Comparison of ENCODE assay signal across 10 mouse cellular contexts in the genomic region with DNA sequence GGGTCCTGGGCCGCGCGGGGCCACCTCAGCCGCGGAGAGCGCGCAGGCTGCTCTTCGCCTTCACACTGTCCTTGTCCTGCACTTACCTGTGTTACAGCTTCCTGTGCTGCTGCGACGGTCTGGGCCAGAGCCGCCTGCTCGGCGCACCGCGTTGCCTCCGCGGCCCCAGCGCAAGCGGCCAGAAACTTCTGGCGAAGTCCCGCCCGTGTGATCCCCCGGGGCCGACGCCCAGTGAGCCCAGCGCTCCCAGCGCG. TPM values are rescaled to one million over a fixed set of nuclear protein-coding genes. Genes with fewer than 3 reads are reported as not detected.
DNase-seq lines count a peak whose midpoint lies in the region; ATAC-seq and TF ChIP-seq lines count a peak whose summit lies in the region.
"Had no signal": no experiment of that assay in that cellular context is flagged by ENCODE, and none has a peak within 500 bp of the region (broad histone marks: within the 10 kb centered on the region; RNA-seq: fewer than 3 reads in every experiment).

No protein-coding gene starts in this region.

- no peaks in the 10 kb centered on the region for H3K36me3 ChIP-seq in kidney, embryonic 15.5 days
- H3K36me3 ChIP-seq in kidney, adult 2 months (ENCODE audit: control insufficient read depth, insufficient read depth, low read length) = no peaks in the 10 kb centered on the region
- no peaks in the 10 kb centered on the region for H3K36me3 ChIP-seq in forebrain, embryonic 16.5 days (ENCODE audit: control insufficient read depth, insufficient read depth)
- no peaks in the 10 kb centered on the region for H3K36me3 ChIP-seq in midbrain, embryonic 12.5 days

- H3K9ac ChIP-seq in kidney, embryonic 15.5 days = no peak overlapping the region
- peak overlapping the region; percentile 62 for H3K9ac ChIP-seq in forebrain, embryonic 16.5 days (replicated peaks; ENCODE audit: low read depth, low read length)
- peak overlapping the region; percentile 37; the same call in 1 of the 2 replicates for H3K9ac ChIP-seq in midbrain, embryonic 12.5 days (replicated peaks)

- H3K27me3 ChIP-seq in kidney, embryonic 15.5 days = peaks cover 64% of the 10 kb centered on the region
- H3K27me3 ChIP-seq in kidney, adult 2 months (replicated peaks; ENCODE audit: control insufficient read depth, insufficient read depth, low read length) = no peaks in the 10 kb centered on the region; the same call in 1 of the 2 replicates
- peaks cover 32% of the 10 kb centered on the region for H3K27me3 ChIP-seq in forebrain, embryonic 16.5 days (replicated peaks; ENCODE audit: control insufficient read depth, insufficient read depth, low read length)
- H3K27me3 ChIP-seq in midbrain, embryonic 12.5 days = peaks cover 48% of the 10 kb centered on the region

- no peak overlapping the region for H3K27ac ChIP-seq in kidney, embryonic 15.5 days
- no peak overlapping the region for H3K27ac ChIP-seq in kidney, adult 2 months (ENCODE audit: insufficient read depth, low read depth, low read length)
- no peak overlapping the region for H3K27ac ChIP-seq in forebrain, embryonic 16.5 days (ENCODE audit: low read length)
- no peak overlapping the region for H3K27ac ChIP-seq in midbrain, embryonic 12.5 days (replicated peaks)
- H3K27ac ChIP-seq in gastrocnemius, adult 2 months = no peak overlapping the region
- H3K27ac ChIP-seq: macrophage had no signal

- TF ChIP-seq CTCF in kidney, adult 2 months (conservative IDR thresholded peaks at IDR 0.05; ENCODE audit: insufficient read depth, insufficient read length, low read depth, low read length) = no peak
- no peak for TF ChIP-seq CTCF in gastrocnemius, adult 2 months (IDR thresholded peaks at IDR 0.05)

- intact Hi-C loops in gastrocnemius, adult 2 months (cut with DNase I) = no loop called here

- peaks cover 17% of the 10 kb centered on the region for H3K4me1 ChIP-seq in kidney, embryonic 15.5 days
- no peaks in the 10 kb centered on the region for H3K4me1 ChIP-seq in kidney, adult 2 months (ENCODE audit: control insufficient read depth, insufficient read depth, low read length)
- peaks cover 11% of the 10 kb centered on the region for H3K4me1 ChIP-seq in forebrain, embryonic 16.5 days (replicated peaks; ENCODE audit: control insufficient read depth, insufficient read depth, low read length)
- peaks cover 14% of the 10 kb centered on the region for H3K4me1 ChIP-seq in midbrain, embryonic 12.5 days

- peak overlapping the region; percentile 57 for H3K4me2 ChIP-seq in kidney, embryonic 15.5 days
- peak overlapping the region; percentile 72 for H3K4me2 ChIP-seq in forebrain, embryonic 16.5 days (ENCODE audit: low read length)
- H3K4me2 ChIP-seq in midbrain, embryonic 12.5 days (replicated peaks) = peak overlapping the region; percentile 56

- under 1% methylated on average over 28 of the region's 28 CpGs for WGBS in kidney, embryonic 15.5 days
- under 1% methylated on average over 28 of the region's 28 CpGs for WGBS in kidney, adult 2 months
- WGBS in forebrain, embryonic 16.5 days = under 1% methylated on average over 28 of the region's 28 CpGs
- WGBS in midbrain, embryonic 12.5 days = under 1% methylated on average over 25 of the region's 28 CpGs

- no peaks in the 10 kb centered on the region for H3K9me3 ChIP-seq in kidney, embryonic 15.5 days (replicated peaks)
- no peaks in the 10 kb centered on the region for H3K9me3 ChIP-seq in forebrain, embryonic 16.5 days (ENCODE audit: control insufficient read depth, low read length)
- no peaks in the 10 kb centered on the region for H3K9me3 ChIP-seq in midbrain, embryonic 12.5 days

- no peak for DNase-seq in kidney, adult 2 months
- peak; percentile 5 for DNase-seq in WW6 (ENCODE audit: low read depth, low spot score)
- DNase-seq in frontal cortex, postnatal 14 days (ENCODE audit: low spot score in 2 of 2) = no peak
- DNase-seq in gastrocnemius, adult 2 months = no peak
- DNase-seq in lung, postnatal 36 days = no peak

- no peak for TF ChIP-seq POLR2A in kidney, adult 2 months (IDR thresholded peaks at IDR 0.05; ENCODE audit: low read depth, low read length)

- peak overlapping the region; percentile 32 for H3K4me3 ChIP-seq in kidney, embryonic 15.5 days (replicated peaks)
- H3K4me3 ChIP-seq in kidney, adult 2 months (ENCODE audit: insufficient read depth, low read depth, low read length) = no peak overlapping the region
- peak overlapping the region; percentile 56 for H3K4me3 ChIP-seq in forebrain, embryonic 16.5 days (replicated peaks; ENCODE audit: low read length)
- H3K4me3 ChIP-seq in midbrain, embryonic 12.5 days = peak overlapping the region; percentile 44
- no peak overlapping the region for H3K4me3 ChIP-seq in gastrocnemius, adult 2 months

- ATAC-seq in kidney, embryonic 15.5 days (replicated peaks; ENCODE audit: low FRiP score) = no peak
- no peak; the same call in 1 of the 2 replicates for ATAC-seq in forebrain, embryonic 16.5 days
- ATAC-seq in midbrain, embryonic 12.5 days (ENCODE audit: low FRiP score, low read depth) = 0 out of 2 replicates have a peak, but pooled peaks have one; percentile 27

RNA-seq across cellular contexts. Expression of gene Hs3st2, which starts 1.0 kb away (rescaled TPM):
- polyA plus RNA-seq in kidney, embryonic 15.5 days (2015; fragmentation: Nextera tagmentation; extraction: Ambion mirVana) = 0.59 and 1.2 TPM in 2 replicates
- polyA plus RNA-seq in kidney, adult 2 months (2012; rRNA removed) = 0.03 TPM in 1 of 2 replicates, not detected in the other
- polyA plus RNA-seq in forebrain, embryonic 16.5 days (2015; fragmentation: Nextera tagmentation; extraction: Ambion mirVana) = 18.1 and 18.7 TPM in 2 replicates
- polyA plus RNA-seq in midbrain, embryonic 12.5 days (2016; fragmentation: Nextera tagmentation; extraction: Ambion mirVana) = 2.2 and 2.9 TPM in 2 replicates
- total RNA-seq in gastrocnemius, adult 2 months (2021) = not detected
- total RNA-seq: MEL had no signal
- polyA plus RNA-seq: macrophage had no signal

Comparison
In these comparisons a context has a peak if more than half of its experiments do, and no peak if none do; other contexts are left out.
1. H3K4me3 ChIP-seq: peak in kidney, embryonic 15.5 days (single experiment), forebrain, embryonic 16.5 days (single experiment) and midbrain, embryonic 12.5 days (single experiment); none in kidney, adult 2 months (single experiment) and gastrocnemius, adult 2 months (single experiment).
2. Peak in every context shown above with its lines, with median percentiles within 50 percentile points of each other: H3K4me2 ChIP-seq.